Mouse (Mus musculus) adrenal gland, adult (tissue): Measurements from ENCODE around the gene Gm9913.

Experiments used
- DNase-seq, 2 experiments: peaks; one replicate each; pipeline ENCODE4 v3.0.0; 2022 to 2023; ENCODE audit warnings: low spot score in 1 of 2; ENCODE audit not compliant: inconsistent age in 2 of 2

Gene Gm9913

DNA sequence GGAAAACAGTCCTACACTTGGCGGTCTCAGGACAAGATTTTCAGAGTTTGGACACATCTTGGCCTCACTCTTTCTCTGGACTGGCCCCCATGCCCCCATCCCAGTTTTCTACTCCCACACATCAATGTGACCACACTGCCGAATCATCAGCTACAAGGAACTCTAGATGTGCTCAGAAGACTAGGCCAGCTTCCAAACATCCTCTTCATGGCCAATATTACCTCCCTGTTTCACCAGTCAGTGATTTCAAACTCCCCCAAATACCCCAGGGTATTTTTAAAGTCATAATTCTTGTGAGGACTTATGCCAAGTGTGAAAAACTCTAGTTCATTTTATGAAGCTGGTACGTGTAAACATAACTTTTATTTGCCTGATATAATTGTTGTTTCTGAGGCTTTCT, 40.1 kb downstream of the Gm9913 start:
- DNase-seq, result no peak

DNA sequence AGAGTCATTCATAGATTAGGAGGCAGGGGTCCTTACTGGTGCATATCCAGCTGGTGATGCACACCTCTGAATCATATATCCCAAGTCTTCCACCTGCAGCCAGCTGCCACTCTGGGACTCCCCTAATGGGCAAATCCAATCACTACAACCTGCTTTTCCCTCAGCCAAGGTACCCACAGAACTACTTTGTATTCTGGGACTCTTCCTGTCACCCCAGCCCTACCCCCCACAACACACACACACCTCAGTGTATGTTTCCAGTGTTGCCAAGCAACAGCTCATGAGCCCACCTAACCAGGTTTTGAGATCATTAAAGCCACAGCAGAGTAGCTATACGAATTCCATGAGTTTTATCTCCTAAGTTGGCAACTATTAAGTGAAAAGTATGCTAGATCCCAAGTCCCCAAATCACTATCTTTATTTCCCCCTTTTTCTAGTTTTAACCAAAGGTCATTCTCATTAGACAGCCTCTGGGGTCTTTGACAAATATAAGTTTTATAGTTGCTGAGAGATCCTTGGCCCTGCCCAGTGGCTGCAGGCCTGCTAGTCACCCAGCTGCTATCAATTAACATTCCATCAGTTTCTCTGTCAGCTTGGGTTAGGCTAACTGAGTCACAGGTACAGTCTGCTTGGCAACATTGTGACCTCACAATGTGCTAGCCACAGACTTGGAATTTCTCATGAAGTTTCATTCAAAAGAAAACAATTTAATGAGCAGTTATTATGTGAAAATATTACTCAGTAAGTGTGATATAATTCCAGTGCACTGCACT, 44.1 kb downstream of the Gm9913 start:
- DNase-seq, result no peak

DNA sequence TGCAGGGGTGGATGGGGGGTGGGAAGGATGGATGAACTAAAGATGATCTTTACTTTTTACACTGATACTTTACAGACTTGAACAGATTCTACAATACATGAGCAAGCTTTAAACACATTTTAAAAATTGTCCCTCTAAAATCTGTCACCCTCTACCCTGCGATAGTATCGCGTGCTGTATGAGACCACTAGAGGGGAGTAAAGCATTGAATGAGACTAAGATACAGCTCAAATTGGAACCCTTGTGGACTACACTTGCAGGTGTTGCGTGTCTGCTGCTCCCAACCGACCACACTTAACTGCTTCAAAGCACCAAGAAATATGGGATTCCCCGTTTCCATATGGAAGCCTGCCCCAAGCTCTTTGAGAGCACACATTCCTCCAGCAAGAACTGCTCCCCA, 50.9 kb downstream of the Gm9913 start:
- DNase-seq, result no peak
